Mouse (Mus musculus): ENCODE results near the gene Rin1. TPM values are rescaled to one million over a fixed set of nuclear protein-coding genes. Genes with fewer than 3 reads are reported as not detected.
A peak's percentile ranks its signal among the peaks of the same experiment; 100 is the strongest.

Rin1 gene
- polyA plus RNA-seq, 1 experiment from 2014 or later, result 2.1 TPM

- no peaks in the 10 kb centered on the region for H3K9me3 ChIP-seq
- H3K4me1 ChIP-seq (replicated peaks), result peaks cover 28% of the 10 kb centered on the region
- WGBS, result 41% methylated on average over 5 of the region's 5 CpGs
- H3K27ac ChIP-seq, result no peak overlapping the region
- H3K27me3 ChIP-seq, result peaks cover 14% of the 10 kb centered on the region
- H3K9ac ChIP-seq (replicated peaks), result no peak overlapping the region
- H3K4me3 ChIP-seq (replicated peaks), result no peak overlapping the region
- no peaks in the 10 kb centered on the region for H3K36me3 ChIP-seq
- no peak overlapping the region for H3K4me2 ChIP-seq (replicated peaks)
- ATAC-seq, result no peak
Measured at GRCm38 (mm10) chr19:5060365-5061330, 10.4 kb downstream of the Rin1 start.

- WGBS, result 86% methylated on average over 5 of the region's 5 CpGs
- Histone ChIP-seq H3K27ac (no peak overlapping the region), H3K4me3 (replicated peaks) (no peak overlapping the region), H3K9ac (replicated peaks) (no peak overlapping the region), H3K36me3 (no peaks in the 10 kb centered on the region), H3K9me3 (no peaks in the 10 kb centered on the region), H3K4me2 (replicated peaks) (no peak overlapping the region), H3K4me1 (replicated peaks) (peaks cover 24% of the 10 kb centered on the region), H3K27me3 (peaks cover 26% of the 10 kb centered on the region)
- no peak for ATAC-seq
Measured at GRCm38 (mm10) chr19:5062041-5062440, 11.8 kb downstream of the Rin1 start.

DNA sequence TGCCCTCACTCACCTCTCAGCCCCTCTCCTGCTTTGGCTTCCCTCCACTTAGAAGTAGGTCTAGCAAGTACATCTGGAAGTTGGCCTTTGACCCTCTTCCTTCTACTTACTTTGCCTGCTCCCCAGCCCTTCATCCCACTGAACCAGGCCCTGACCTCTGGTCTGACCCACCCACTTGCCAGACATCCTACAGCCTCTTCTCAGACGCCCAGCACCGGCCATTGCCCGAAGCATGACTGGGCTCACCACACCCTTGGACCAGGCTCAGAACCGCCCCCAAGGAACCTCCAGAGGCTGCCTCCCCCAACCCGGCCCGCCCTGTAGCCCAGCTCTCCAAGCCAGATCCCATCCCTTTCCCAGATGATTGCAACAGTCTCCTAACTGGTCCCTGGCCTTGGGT is 12.2 kb downstream of the Rin1 start:
- peaks cover 30% of the 10 kb centered on the region for H3K27me3 ChIP-seq
- H3K27ac ChIP-seq, result no peak overlapping the region
- H3K9me3 ChIP-seq, result no peaks in the 10 kb centered on the region
- H3K9ac ChIP-seq (replicated peaks), result no peak overlapping the region
- 81% methylated on average over 6 of the region's 6 CpGs for WGBS
- H3K4me2 ChIP-seq (replicated peaks), result no peak overlapping the region
- no peak for ATAC-seq
- peaks cover 28% of the 10 kb centered on the region for H3K4me1 ChIP-seq (replicated peaks)
- H3K4me3 ChIP-seq (replicated peaks), result no peak overlapping the region
- no peaks in the 10 kb centered on the region for H3K36me3 ChIP-seq

GRCm38 (mm10) chr19:5065104-5065503 is 14.8 kb downstream of the Rin1 start:
- 75% methylated on average over 7 of the region's 7 CpGs for WGBS

GRCm38 (mm10) chr19:5067040-5067799 is 16.9 kb downstream of the Rin1 start:
- ATAC-seq, result no peak
- peak overlapping the region; percentile 42 for H3K4me3 ChIP-seq (replicated peaks)
- no peak overlapping the region for H3K27ac ChIP-seq
- peak overlapping the region; percentile 69 for H3K9ac ChIP-seq (replicated peaks)
- 11% methylated on average over 15 of the region's 15 CpGs for WGBS
- peak overlapping the region; percentile 67 for H3K4me2 ChIP-seq (replicated peaks)
- peaks cover 36% of the 10 kb centered on the region for H3K4me1 ChIP-seq (replicated peaks)
- H3K36me3 ChIP-seq, result no peaks in the 10 kb centered on the region
- H3K9me3 ChIP-seq, result no peaks in the 10 kb centered on the region
- peaks cover 62% of the 10 kb centered on the region for H3K27me3 ChIP-seq

More at GRCm38 (mm10) chr19:5065104-5065503, 14.8 kb downstream of the Rin1 start:
- ATAC-seq, result no peak
- Histone ChIP-seq H3K27ac (no peak overlapping the region), H3K4me3 (replicated peaks) (no peak overlapping the region), H3K9me3 (no peaks in the 10 kb centered on the region), H3K4me2 (replicated peaks) (no peak overlapping the region), H3K27me3 (peaks cover 51% of the 10 kb centered on the region), H3K9ac (replicated peaks) (0 out of 2 replicates have a peak overlapping the region, but pooled peaks have one; percentile 19), H3K4me1 (replicated peaks) (peaks cover 33% of the 10 kb centered on the region), H3K36me3 (no peaks in the 10 kb centered on the region)

DNA sequence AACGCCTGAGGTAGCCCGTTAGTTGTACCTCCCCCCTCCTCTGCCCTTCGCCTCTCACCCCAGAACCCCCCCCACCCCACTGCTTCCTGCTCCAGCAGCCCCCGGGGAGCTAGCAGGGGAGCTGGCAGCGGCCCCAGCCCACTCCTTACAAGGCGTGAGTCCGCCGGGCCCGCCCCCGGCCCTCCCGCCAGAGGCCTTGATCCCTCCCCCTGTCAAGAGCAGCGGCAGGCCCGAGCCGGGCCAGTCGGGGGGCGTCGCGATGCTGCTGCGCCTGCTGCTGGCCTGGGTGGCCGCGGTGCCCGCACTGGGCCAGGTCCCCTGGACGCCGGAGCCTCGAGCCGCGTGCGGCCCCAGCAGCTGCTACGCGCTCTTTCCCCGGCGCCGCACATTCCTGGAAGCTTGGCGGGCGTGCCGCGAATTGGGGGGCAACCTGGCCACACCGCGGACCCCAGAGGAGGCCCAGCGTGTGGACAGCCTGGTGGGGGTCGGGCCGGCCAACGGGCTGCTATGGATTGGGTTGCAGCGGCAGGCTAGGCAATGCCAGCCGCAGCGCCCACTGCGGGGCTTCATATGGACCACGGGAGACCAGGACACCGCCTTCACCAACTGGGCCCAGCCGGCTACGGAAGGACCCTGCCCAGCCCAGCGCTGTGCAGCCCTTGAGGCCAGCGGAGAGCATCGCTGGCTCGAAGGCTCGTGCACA is 17.7 kb downstream of the Rin1 start, which contains the start of gene Cd248:
TSS of gene Cd248 (plus strand) at position 212 of the 703 bp plus-strand sequence.
- Histone ChIP-seq H3K4me1 (replicated peaks) (peaks cover 44% of the 10 kb centered on the region), H3K27me3 (peaks cover 62% of the 10 kb centered on the region), H3K4me3 (replicated peaks) (peak within 1 kb of the TSS; percentile 42), H3K4me2 (replicated peaks) (peak within 1 kb of the TSS; percentile 67), H3K36me3 (no peaks in the 10 kb centered on the region), H3K27ac (no peak within 1 kb of the TSS), H3K9me3 (no peaks in the 10 kb centered on the region), H3K9ac (replicated peaks) (peak within 1 kb of the TSS; percentile 69)
- peak; percentile 24; the same call in 1 of the 2 replicates for ATAC-seq
- WGBS, result under 1% methylated on average over 55 of the region's 56 CpGs

GRCm38 (mm10) chr19:5068570-5069234 is 18.4 kb downstream of the Rin1 start:
- Histone ChIP-seq H3K9ac (replicated peaks) (peak overlapping the region; percentile 69), H3K36me3 (no peaks in the 10 kb centered on the region), H3K27ac (no peak overlapping the region), H3K4me2 (replicated peaks) (peak overlapping the region; percentile 67), H3K27me3 (peaks cover 66% of the 10 kb centered on the region), H3K9me3 (no peaks in the 10 kb centered on the region), H3K4me1 (replicated peaks) (peaks cover 44% of the 10 kb centered on the region), H3K4me3 (replicated peaks) (peak overlapping the region; percentile 42)
- 37% methylated on average over 21 of the region's 21 CpGs for WGBS
- 0 out of 2 replicates have a peak, but pooled peaks have one; percentile 3 for ATAC-seq

DNA sequence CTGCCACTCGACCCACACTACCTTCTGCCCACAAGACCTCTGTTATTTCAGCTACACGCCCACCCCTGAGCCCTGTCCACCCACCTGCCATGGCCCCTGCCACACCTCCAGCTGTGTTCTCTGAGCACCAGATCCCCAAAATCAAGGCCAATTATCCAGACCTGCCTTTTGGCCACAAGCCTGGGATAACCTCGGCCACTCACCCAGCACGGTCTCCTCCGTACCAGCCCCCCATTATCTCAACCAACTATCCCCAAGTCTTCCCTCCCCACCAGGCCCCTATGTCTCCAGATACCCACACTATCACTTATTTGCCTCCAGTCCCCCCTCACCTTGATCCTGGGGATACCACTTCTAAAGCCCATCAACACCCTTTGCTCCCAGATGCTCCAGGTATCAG is 19.2 kb downstream of the Rin1 start:
- peak overlapping the region; percentile 3; the same call in 1 of the 2 replicates for H3K4me3 ChIP-seq (replicated peaks)
- peaks cover 44% of the 10 kb centered on the region for H3K4me1 ChIP-seq (replicated peaks)
- peak overlapping the region; percentile 67; the same call in 1 of the 2 replicates for H3K4me2 ChIP-seq (replicated peaks)
- WGBS, result 85% methylated on average over 5 of the region's 5 CpGs
- no peak overlapping the region for H3K27ac ChIP-seq
- H3K27me3 ChIP-seq, result peaks cover 72% of the 10 kb centered on the region
- no peak overlapping the region for H3K9ac ChIP-seq (replicated peaks)
- no peaks in the 10 kb centered on the region for H3K9me3 ChIP-seq
- H3K36me3 ChIP-seq, result no peaks in the 10 kb centered on the region
- no peak for ATAC-seq

GRCm38 (mm10) chr19:5069978-5070377 is 19.7 kb downstream of the Rin1 start:
- no peak for ATAC-seq
- Histone ChIP-seq H3K9me3 (no peaks in the 10 kb centered on the region), H3K9ac (replicated peaks) (no peak overlapping the region), H3K27me3 (peaks cover 75% of the 10 kb centered on the region), H3K4me1 (replicated peaks) (peaks cover 44% of the 10 kb centered on the region), H3K4me2 (replicated peaks) (0 out of 2 replicates have a peak overlapping the region, but pooled peaks have one; percentile 9), H3K27ac (no peak overlapping the region), H3K4me3 (replicated peaks) (peak overlapping the region; percentile 3), H3K36me3 (no peaks in the 10 kb centered on the region)
- 85% methylated on average over 7 of the region's 7 CpGs for WGBS

- H3K9ac ChIP-seq (replicated peaks), result peak overlapping the region; percentile 63
- H3K9me3 ChIP-seq, result no peaks in the 10 kb centered on the region
- peak overlapping the region; percentile 52 for H3K27ac ChIP-seq
- H3K36me3 ChIP-seq, result no peaks in the 10 kb centered on the region
- 10% methylated on average over 11 of the region's 11 CpGs for WGBS
- peaks cover 70% of the 10 kb centered on the region for H3K27me3 ChIP-seq
- ATAC-seq, result no peak
- H3K4me3 ChIP-seq (replicated peaks), result peak overlapping the region; percentile 42
- H3K4me1 ChIP-seq (replicated peaks), result peaks cover 44% of the 10 kb centered on the region
- H3K4me2 ChIP-seq (replicated peaks), result peak overlapping the region; percentile 62
Measured at GRCm38 (mm10) chr19:5071077-5071476, 20.8 kb downstream of the Rin1 start.

All from midbrain, embryonic 13.5 days (tissue).